Mouse (Mus musculus) stomach, embryonic 16.5 days (tissue): ENCODE data around the gene Gm49388. TPM values are rescaled to one million over a fixed set of nuclear protein-coding genes. Genes with fewer than 3 reads are reported as not detected.
"Not testable (repeated sequence)": the region's sequence is repeated elsewhere in the genome, so short reads cannot be mapped to it uniquely, and the experiment has no call there.

Source experiments
- ATAC-seq: fragments of 200-750 bp; cut with Nextera tagmentation; 2 replicates; pipeline ENCODE4 v1.8.0; 2017; ENCODE audit warnings: moderate number of reproducible peaks, moderate TSS enrichment; ENCODE audit not compliant: insufficient read depth, low FRiP score
- H3K27ac ChIP-seq: fragments of 300-500 bp; sonication (generic); 2 replicates; pipeline ENCODE4 v1.5.1; 2014; ENCODE audit warnings: low read length
- H3K27me3 ChIP-seq: fragments of 300-500 bp; sonication (generic); 2 replicates; pipeline ENCODE4 v1.6.1; 2014; ENCODE audit warnings: low read length, control low read depth, mixed read lengths; ENCODE audit not compliant: control insufficient read depth, insufficient read depth
- H3K36me3 ChIP-seq: fragments of 300-500 bp; sonication (generic); 2 replicates; pipeline ENCODE4 v1.6.1; 2014; ENCODE audit warnings: low read length; ENCODE audit not compliant: control insufficient read depth, insufficient read depth
- H3K4me1 ChIP-seq: fragments of 300-500 bp; sonication (generic); 2 replicates; pipeline ENCODE4 v1.6.1; 2014; ENCODE audit warnings: low read length, control low read depth, mixed read lengths; ENCODE audit not compliant: control insufficient read depth, insufficient read depth
- H3K4me2 ChIP-seq: fragments of 300-500 bp; sonication (generic); 2 replicates; pipeline ENCODE4 v1.6.1; 2014; ENCODE audit warnings: low read depth, low read length, mixed read lengths
- H3K4me3 ChIP-seq: fragments of 300-500 bp; sonication (generic); replicated peaks from 2 replicates; pipeline ENCODE4 v1.5.1; 2014; ENCODE audit warnings: mild to moderate bottlenecking, low read length
- H3K9ac ChIP-seq: fragments of 300-500 bp; sonication (generic); 2 replicates; pipeline ENCODE4 v1.6.1; 2014; ENCODE audit warnings: low read length
- H3K9me3 ChIP-seq: fragments of 300-500 bp; sonication (generic); replicated peaks from 2 replicates; pipeline ENCODE4 v1.6.1; 2016; ENCODE audit warnings: low read length, control low read depth; ENCODE audit not compliant: control insufficient read depth
- WGBS: fragments of 180-500 bp; shearing (Covaris S2); extraction: QIAGEN DNeasy Blood & Tissue Kit; methylation state at CpG from one replicate; pipeline ENCODE4 v1.1.7; 2014; 5-methylcytosine and 5-hydroxymethylcytosine counted together
- polyA plus RNA-seq: library from polyadenylated mRNA; unstranded; fragments of >200 nt; fragmentation: Nextera tagmentation; extraction: Ambion mirVana; gene quantifications from 2 replicates; pipeline ENCODE4 v1.2.1, GENCODE M21; 2015

Gene Gm49388
- polyA plus RNA-seq, 1 experiment from 2014 or later, result not detected

DNA sequence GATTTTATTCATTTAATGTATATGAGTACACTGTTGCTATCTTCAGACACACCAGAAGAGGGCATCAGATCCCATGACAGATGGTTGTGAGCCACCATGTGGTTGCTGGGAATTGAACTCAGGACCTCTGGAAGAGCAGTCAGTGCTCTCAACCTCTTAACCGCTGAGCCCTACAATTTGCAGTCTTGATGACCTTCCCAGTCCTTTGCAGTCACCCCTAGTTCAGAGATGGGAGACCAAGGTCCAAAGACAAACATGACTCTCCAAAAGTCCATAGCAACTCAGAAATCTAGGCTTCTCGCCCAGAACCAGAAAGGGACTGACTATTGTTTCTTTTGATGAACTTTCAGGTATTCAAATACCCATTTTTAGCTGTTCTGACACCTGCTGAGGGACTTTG lies 54.6 kb downstream of the Gm49388 start:
- not testable (repeated sequence) for H3K36me3 ChIP-seq, H3K27me3 ChIP-seq, H3K4me3 ChIP-seq, H3K9me3 ChIP-seq, H3K4me2 ChIP-seq, H3K9ac ChIP-seq, H3K27ac ChIP-seq, H3K4me1 ChIP-seq, ATAC-seq
- WGBS, result 79% methylated on average over 2 of the region's 2 CpGs

DNA sequence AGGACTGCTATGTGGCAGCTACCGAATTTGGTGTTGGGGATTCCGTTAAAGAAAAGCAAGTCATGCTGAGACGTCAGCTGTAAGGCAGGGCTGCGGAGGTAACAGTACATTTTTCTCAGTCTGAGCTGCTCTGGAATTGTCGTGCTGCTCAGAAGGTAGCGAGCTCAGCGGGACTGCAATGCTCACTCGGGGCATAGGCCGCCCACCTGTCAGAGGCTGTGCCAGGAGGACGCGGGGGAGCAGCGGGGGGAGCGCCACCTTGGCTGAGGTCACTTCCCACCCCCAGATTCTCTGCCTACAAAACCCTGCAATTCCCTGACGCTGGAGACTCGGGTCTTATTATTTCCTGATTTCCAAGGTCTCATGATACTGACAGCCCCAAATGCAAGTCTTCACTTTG lies 55.5 kb downstream of the Gm49388 start:
- peak overlapping the region; percentile 93 for H3K4me2 ChIP-seq
- peak overlapping the region; percentile 95 for H3K27ac ChIP-seq
- ATAC-seq, result peak; percentile 6; the same call in 1 of the 2 replicates
- no peaks in the 10 kb centered on the region for H3K9me3 ChIP-seq
- peak overlapping the region; percentile 89 for H3K9ac ChIP-seq
- WGBS, result 2% methylated on average over 15 of the region's 15 CpGs
- 0 out of 2 replicates have a peak, but pooled peaks cover 3% of the 10 kb centered on the region for H3K4me1 ChIP-seq
- peak overlapping the region; percentile 93 for H3K4me3 ChIP-seq
- no peaks in the 10 kb centered on the region for H3K27me3 ChIP-seq
- H3K36me3 ChIP-seq, result no peaks in the 10 kb centered on the region; the same call in 1 of the 2 replicates

DNA sequence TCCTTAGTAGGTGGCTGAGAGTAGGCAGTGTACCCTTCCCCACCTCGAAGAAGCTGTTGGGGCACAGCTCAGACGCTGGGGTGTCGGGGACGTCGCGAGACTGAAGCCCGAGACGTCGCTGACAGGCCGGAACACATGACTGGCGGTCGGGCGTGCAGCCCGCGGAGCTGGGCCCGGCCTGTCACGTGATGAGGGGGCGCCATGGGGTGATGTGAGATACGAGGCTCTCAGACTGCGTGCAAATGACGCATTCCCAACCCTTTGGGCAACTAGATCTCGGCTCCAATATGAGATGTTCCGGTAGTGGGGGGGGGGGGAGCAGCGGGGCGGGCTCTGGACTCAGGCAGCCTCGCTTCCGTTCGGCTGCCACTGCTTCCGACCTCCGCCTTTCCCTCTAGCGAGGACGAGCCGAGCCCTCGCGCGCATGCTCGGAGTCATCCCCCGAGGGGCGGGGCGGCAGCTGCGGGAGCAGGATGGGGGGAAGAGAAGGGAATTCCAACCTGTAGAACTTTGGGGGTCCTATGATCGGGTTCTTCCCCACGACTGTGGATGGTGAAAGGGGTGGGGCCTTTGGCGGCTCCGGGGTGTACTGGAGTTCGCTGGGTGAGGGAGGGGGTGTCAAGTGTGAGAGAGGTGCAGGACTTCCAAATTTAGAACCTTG lies 56.1 kb downstream of the Gm49388 start:
- Histone ChIP-seq H3K27ac (peak overlapping the region; percentile 95), H3K9me3 (no peaks in the 10 kb centered on the region), H3K36me3 (no peaks in the 10 kb centered on the region; the same call in 1 of the 2 replicates), H3K9ac (peak overlapping the region; percentile 89), H3K4me1 (0 out of 2 replicates have a peak, but pooled peaks cover 3% of the 10 kb centered on the region), H3K4me3 (peak overlapping the region; percentile 93), H3K4me2 (peak overlapping the region; percentile 93), H3K27me3 (no peaks in the 10 kb centered on the region)
- peak; percentile 92 for ATAC-seq
- under 1% methylated on average over 45 of the region's 46 CpGs for WGBS

DNA sequence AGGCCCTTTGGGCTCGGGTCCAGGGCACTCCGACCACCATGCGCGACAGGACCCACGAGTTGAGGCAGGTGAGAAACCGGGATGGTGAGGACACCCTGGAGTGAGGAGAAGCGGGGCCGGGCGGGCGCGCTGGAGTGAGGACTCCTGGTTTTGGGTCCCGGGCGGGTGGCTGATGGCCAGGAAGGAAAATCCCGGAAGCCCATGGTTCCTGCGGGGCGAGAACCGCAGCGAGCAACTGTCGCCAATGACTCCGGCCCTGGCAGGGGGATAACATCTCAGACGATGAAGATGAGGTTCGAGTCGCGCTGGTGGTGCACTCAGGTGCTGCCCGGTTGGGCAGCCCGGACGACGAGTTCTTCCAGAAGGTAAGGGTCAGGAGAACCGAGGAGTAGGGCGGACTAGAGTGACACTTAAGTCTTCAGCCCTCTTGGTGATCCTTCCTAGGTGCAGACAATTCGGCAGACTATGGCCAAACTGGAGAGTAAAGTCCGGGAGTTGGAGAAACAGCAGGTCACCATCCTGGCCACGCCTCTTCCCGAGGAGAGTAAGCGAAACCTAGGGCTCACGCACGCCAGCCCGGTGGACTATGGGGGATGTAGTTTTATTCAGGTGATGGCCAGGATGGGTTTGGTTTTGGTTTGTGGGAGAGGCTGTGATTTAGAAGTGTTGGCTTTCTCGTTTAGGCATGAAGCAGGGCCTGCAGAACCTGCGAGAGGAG lies 56.8 kb downstream of the Gm49388 start:
- H3K27ac ChIP-seq, result peak overlapping the region; percentile 95
- peak overlapping the region; percentile 93 for H3K4me3 ChIP-seq
- H3K4me2 ChIP-seq, result peak overlapping the region; percentile 93
- no peaks in the 10 kb centered on the region; the same call in 1 of the 2 replicates for H3K36me3 ChIP-seq
- peak; percentile 71 for ATAC-seq
- no peaks in the 10 kb centered on the region for H3K9me3 ChIP-seq
- WGBS, result under 1% methylated on average over 40 of the region's 40 CpGs
- peak overlapping the region; percentile 89 for H3K9ac ChIP-seq
- H3K4me1 ChIP-seq, result 0 out of 2 replicates have a peak, but pooled peaks cover 3% of the 10 kb centered on the region
- H3K27me3 ChIP-seq, result no peaks in the 10 kb centered on the region

DNA sequence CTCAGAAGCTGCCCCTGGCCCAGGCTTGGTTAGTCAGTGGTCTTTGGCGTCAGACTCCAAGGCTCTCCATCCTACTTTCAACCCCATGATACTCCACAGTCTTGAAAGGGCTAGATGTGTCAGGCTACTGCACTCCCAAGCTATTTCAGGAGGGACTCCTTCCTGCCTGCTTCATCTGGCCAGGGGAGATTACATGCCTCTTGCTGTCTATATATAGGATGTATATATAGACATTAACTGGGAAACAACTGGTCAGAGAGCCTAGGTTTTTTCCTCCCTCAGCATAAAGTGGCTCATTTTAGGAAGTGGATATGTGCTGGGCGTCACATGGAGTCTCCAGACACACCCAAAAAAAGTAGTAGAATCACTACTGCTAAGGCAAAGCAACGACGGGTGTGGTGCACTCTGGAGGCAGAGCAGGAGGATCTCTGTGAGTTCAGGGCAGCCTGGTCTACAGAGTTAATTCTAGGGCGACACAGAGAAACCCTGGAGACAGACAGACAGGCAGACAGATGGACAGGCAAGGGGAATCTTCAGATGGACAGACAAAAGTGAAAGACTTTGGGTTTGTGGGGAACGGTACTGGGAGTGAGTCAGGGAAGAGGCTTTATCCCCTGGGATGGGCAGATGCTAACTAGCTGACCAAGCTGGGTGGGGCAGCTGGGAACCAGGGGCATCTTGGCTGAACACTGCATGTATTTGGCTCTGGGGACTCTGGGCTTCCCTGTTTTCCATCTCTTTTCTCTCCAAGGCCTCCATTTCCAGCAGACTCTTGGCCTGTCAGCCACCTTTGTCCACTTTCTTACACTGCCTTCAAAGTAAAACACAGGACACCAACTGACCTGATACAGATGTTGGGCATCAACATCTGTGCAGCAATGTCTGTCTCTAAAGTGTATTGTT lies 64.8 kb downstream of the Gm49388 start:
- Histone ChIP-seq H3K9ac (no peak overlapping the region), H3K27me3 (no peaks in the 10 kb centered on the region), H3K36me3 (no peaks in the 10 kb centered on the region), H3K4me1 (no peaks in the 10 kb centered on the region), H3K9me3 (no peaks in the 10 kb centered on the region), H3K4me2 (no peak overlapping the region), H3K27ac (no peak overlapping the region), H3K4me3 (no peak overlapping the region)
- whole genome bisulfite sequencing, result 69% methylated on average over 6 of the region's 6 CpGs
- ATAC-seq, result peak; percentile 10; the same call in 1 of the 2 replicates

DNA sequence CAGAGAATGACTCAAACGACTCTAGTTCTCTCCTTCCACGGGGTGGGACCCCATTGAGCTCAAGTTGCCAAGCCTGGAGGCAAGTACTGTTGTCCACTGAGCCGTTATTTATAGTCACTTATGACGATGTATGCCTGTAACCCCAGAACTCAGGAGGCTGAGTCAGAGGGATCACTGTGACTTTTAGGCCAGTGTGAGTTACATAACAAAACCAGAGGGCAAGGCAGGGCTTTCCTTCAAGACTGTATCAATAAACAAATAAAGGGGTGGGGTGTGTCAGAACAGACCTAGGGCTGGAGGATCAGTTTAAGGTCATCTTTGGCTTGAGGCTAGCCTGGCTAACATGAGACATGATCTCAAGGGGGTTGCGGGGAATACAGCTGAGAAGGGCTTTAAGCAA lies 65.5 kb downstream of the Gm49388 start:
- Histone ChIP-seq H3K4me3 (no peak overlapping the region), H3K9me3 (no peaks in the 10 kb centered on the region), H3K4me1 (no peaks in the 10 kb centered on the region), H3K4me2 (no peak overlapping the region), H3K27me3 (no peaks in the 10 kb centered on the region), H3K36me3 (no peaks in the 10 kb centered on the region), H3K27ac (no peak overlapping the region), H3K9ac (no peak overlapping the region)
- ATAC-seq, result no peak; the same call in 1 of the 2 replicates
- 50% methylated on average over 5 of the region's 5 CpGs for WGBS

Other genes with a start within 250 kb of the Gm49388 start
- gene Tmem265, start 224.2 kb upstream of the Gm49388 start, polyA plus RNA-seq, result 10.1 and 14.0 TPM in 2 replicates
- gene Phkg2, start 212.3 kb upstream of the Gm49388 start, polyA plus RNA-seq, result 37.6 and 44.1 TPM in 2 replicates
- 6.3 and 8.1 TPM in 2 replicates for gene Ccdc189, start 197.0 kb upstream of the Gm49388 start, polyA plus RNA-seq
- 41.6 and 41.7 TPM in 2 replicates for gene Rnf40, start 196.8 kb upstream of the Gm49388 start, polyA plus RNA-seq
- gene Zfp629, start 169.8 kb upstream of the Gm49388 start, polyA plus RNA-seq, result 10.4 and 10.9 TPM in 2 replicates
- gene Bcl7c, start 76.7 kb upstream of the Gm49388 start, polyA plus RNA-seq, result 26.2 and 33.1 TPM in 2 replicates
- 8.1 and 10.3 TPM in 2 replicates for gene Ctf1, start 72.9 kb upstream of the Gm49388 start, polyA plus RNA-seq
- gene Ctf2, start 53.4 kb upstream of the Gm49388 start, polyA plus RNA-seq, result 0.21 and 0.22 TPM in 2 replicates
- 2.8 and 3.2 TPM in 2 replicates for gene Fbxl19, start 41.1 kb upstream of the Gm49388 start, polyA plus RNA-seq
- 26.7 and 29.0 TPM in 2 replicates for gene Orai3, start 15.8 kb upstream of the Gm49388 start, polyA plus RNA-seq
- 10.5 and 16.4 TPM in 2 replicates for gene Setd1a, start 8.9 kb upstream of the Gm49388 start, polyA plus RNA-seq
- 35.2 and 36.1 TPM in 2 replicates for gene Hsd3b7, start 15.0 kb downstream of the Gm49388 start, polyA plus RNA-seq
- gene Stx4a, start 38.7 kb downstream of the Gm49388 start, polyA plus RNA-seq, result 43.1 and 48.6 TPM in 2 replicates
- 2.9 and 3.6 TPM in 2 replicates for gene Stx1b, start 38.9 kb downstream of the Gm49388 start, polyA plus RNA-seq
- 9.9 and 11.2 TPM in 2 replicates for gene Zfp646, start 90.6 kb downstream of the Gm49388 start, polyA plus RNA-seq
- gene Zfp668, start 91.2 kb downstream of the Gm49388 start, polyA plus RNA-seq, result 11.5 and 11.9 TPM in 2 replicates
- 1.7 and 1.8 TPM in 2 replicates for gene Prss53, start 105.4 kb downstream of the Gm49388 start, polyA plus RNA-seq
- gene Gm21974, start 109.8 kb downstream of the Gm49388 start, polyA plus RNA-seq, result not detected in 2 replicates
- gene Vkorc1, start 110.0 kb downstream of the Gm49388 start, polyA plus RNA-seq, result 179 and 184 TPM in 2 replicates
- gene Bckdk, start 118.5 kb downstream of the Gm49388 start, polyA plus RNA-seq, result 134 and 148 TPM in 2 replicates
- gene Kat8, start 126.9 kb downstream of the Gm49388 start, polyA plus RNA-seq, result 27.6 and 29.2 TPM in 2 replicates
- 63.8 and 78.8 TPM in 2 replicates for gene Prss8, start 144.5 kb downstream of the Gm49388 start, polyA plus RNA-seq
- gene Prss36, start 161.1 kb downstream of the Gm49388 start, polyA plus RNA-seq, result 10.7 and 11.7 TPM in 2 replicates
- gene Fus, start 181.8 kb downstream of the Gm49388 start, polyA plus RNA-seq, result 204 and 234 TPM in 2 replicates
- gene Pycard, start 208.3 kb downstream of the Gm49388 start, polyA plus RNA-seq, result 179 and 188 TPM in 2 replicates
- gene Trim72, start 218.3 kb downstream of the Gm49388 start, polyA plus RNA-seq, result 0.39 and 1.9 TPM in 2 replicates